Mouse (Mus musculus) c-Kit-positive CD71-positive TER-119-negative erythroid progenitor cells, embryonic 14.5 days (primary cell): ENCODE measurements around the gene Sugp1.
"Not testable (repeated sequence)": the region's sequence is repeated elsewhere in the genome, so short reads cannot be mapped to it uniquely, and the experiment has no call there.

Source experiments
- DNase-seq: peaks from one replicate; pipeline ENCODE4 v3.0.0-alpha.2; 2013; ENCODE audit warnings: low read depth

The Sugp1 gene

DNA sequence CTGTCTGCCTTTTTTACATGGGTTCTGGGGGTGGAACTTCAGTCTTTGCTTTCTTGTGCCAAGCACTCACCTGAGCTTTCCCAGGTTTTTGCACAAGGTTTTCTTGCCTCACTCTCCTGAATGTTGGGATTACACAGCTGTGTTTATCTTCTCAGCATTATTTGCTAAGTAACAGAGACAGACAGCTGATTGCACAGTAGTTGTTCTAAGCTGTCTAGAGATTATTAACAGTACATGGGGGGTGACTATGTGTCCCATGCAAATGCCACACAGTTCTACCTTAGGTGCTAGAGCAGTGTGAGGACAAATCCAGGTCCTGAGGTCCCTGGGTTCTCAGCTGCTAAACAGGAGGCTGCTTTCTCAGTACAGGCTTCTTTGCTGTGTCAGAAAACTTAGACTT, 7.0 kb downstream of the Sugp1 start:
- DNase-seq: no peak

DNA sequence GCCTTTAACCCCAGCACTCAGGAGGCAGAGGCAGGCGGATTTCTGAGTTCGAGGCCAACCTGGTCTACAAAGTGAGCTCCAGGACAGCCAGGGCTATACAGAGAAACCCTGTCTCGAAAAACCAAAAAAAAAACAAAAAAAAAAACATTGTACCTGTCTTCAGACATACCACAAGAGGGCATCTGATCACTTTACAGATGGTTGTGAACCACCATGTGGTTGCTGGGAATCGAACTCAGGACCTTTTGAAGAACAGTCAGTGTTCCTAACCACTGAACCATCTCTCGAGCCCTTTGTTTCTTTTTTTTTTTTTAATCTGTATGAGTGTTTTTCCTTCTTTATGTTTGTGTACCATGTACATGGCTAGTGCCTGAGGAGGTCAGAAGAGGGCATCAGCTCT, 7.8 kb downstream of the Sugp1 start:
- DNase-seq: not testable (repeated sequence)

DNA sequence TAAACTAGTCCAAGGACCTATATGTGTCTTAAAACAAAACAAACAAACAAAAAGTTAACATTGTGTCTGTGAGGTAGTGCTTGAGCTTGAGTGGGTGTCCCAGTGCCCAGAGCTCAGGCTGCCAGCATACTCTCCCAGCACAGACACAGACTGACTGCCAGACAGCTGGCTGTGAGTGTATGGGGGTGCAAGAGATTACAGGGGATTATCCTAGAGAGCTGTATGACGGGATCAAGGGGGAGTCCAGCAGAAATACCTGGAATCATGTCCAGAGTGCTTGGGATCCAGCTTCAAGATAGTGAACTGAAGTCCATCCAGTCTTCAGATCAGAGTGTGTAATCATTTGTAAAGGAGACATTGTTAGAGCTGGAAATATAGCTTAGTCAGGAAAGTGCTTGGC, 15.1 kb downstream of the Sugp1 start:
- no peak for DNase-seq

DNA sequence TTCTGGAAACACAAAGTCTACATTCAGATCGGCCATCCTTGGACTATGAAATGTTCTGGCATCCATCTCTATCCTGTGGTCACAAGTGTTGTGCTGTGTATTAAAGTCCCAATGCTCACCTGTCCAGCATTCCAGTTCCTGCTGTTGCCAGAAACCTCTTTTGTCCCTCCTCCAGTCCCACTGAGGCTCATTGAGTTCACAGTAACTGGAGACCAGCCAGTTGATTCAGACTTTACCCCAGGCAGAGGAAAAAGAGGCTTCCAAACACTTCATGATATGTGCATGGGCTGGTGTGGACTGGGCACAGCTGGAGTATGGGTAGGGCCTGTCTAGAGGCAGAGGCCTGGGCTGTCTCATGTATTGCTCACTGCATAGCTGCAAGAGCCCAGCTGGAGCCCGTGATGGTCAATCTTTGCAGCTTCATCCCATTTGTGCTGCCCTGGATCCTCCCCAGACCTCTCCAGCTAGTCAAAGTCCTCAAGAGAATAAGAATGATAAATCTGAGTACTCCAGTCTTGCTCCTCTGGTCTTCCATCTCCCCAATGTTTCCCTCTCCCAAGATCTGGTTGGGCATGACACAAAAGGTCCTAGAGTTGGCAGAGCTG, 29.3 kb downstream of the Sugp1 start:
- no peak for DNase-seq

DNA sequence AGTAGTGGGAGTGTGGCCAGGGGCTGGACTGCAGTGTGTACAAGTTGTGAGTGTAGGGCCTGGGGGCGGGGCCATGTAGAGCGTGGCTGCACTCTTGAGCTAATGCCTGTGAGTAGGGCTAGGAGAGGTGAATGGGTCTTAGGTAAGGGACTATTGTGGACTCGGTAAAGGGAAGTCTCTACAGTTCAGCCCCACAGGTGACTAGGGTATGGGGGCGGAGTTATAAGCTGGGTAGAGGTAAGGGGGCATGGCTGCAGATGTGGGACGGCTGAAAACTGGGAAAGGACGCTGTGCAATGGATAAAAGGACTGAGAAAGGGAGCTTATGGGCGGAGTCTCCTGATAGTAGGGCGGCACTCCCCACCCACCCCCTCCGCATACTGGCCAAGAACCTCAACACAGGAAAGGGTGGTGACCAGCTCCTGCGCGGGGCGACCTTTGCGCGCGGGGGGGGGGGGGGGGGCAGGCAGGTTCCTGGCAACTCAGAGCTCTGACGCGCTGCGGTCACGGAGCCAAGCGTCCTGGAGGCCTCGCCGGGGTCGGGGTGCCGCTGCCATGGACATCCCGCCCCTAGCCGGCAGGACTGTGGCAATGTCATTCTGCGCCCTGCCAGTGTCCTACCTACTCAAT, 29.9 kb downstream of the Sugp1 start, which contains the start of gene Tm6sf2:
TSS of gene Tm6sf2 (plus strand) at position 484 of the 629 bp plus-strand sequence.
- peak; percentile 27 for DNase-seq

DNA sequence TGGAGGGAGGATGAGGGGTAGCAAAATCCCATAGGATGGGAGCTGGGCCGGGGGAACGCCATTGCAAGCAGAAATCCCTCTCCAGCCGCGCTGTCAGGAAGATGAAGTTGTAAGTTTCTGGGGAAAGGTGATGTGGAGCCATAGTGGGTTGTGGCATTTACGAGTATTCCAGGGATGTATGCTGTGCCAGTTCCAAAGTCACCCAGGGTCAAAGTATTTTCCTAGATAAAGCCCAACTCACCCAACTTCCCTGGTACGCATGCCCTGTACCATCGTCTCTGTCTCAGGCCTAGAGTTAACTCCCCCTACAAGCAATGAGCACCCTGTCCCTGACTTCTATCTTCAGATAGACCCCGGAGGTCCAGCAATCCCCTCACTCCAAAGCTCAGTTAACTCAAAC, 30.5 kb downstream of the Sugp1 start:
- no peak for DNase-seq

DNA sequence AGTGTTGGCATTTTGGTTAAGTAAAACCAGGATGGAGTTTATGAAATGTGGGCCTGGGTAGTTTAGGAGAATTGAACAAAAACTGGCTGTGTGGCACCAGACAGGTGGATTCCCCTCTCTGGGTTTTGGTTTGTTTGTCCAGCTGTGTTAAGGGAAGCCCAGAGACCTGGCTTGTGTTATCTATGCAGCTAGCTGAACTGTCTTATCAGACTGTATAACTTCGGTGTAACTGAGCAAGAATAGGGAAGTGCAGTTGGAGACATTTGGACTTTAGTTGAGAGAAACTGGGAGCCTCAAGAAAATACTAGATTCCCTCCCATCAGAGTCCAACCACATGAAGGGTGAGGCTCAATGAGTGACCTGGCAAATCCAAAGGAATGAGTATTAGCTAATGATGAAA, 31.1 kb downstream of the Sugp1 start:
- DNase-seq: no peak

DNA sequence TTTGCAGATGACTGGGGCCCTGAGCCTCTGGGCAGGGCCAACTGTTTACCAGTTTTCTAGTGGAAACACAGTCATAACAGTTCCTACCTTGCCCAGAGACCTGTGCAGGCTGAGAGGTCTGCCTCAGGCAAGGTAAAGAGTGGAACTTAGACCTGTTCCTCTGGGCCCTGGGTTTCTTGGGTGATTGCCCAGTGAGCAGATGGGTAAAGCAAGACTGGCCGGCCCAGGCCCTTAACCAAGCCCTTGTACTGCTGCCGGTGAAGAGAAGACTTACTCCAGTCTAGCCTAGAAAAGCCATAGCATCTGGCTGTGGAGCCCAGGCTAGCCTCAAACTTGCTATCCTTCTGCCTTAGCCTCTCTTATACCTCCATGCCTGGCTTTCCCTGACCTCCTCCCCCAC, 39.4 kb downstream of the Sugp1 start:
- DNase-seq: no peak

DNA sequence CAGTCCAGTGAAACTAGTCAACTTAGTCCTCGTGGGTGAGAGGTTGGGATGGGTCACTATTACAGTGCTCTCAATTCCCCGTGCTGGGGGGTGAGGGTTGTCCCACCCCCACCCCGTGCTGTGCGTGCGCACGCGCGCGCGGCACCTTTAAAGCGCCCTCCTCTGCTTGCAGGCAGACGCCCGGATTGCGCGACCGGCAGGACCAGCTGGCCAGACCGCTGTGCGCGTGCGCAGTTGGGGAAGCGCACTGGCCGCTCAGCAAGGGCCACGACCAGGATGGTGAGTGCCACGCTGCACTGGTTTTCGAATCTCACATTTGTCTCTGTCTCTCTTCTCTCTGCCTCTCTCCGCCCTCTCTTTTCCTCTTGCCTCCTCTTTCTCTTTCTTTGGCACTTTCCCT, 40.7 kb downstream of the Sugp1 start, which contains the start of gene Hapln4:
TSS of gene Hapln4 (plus strand) at position 173 of the 400 bp plus-strand sequence.
- DNase-seq: no peak

DNA sequence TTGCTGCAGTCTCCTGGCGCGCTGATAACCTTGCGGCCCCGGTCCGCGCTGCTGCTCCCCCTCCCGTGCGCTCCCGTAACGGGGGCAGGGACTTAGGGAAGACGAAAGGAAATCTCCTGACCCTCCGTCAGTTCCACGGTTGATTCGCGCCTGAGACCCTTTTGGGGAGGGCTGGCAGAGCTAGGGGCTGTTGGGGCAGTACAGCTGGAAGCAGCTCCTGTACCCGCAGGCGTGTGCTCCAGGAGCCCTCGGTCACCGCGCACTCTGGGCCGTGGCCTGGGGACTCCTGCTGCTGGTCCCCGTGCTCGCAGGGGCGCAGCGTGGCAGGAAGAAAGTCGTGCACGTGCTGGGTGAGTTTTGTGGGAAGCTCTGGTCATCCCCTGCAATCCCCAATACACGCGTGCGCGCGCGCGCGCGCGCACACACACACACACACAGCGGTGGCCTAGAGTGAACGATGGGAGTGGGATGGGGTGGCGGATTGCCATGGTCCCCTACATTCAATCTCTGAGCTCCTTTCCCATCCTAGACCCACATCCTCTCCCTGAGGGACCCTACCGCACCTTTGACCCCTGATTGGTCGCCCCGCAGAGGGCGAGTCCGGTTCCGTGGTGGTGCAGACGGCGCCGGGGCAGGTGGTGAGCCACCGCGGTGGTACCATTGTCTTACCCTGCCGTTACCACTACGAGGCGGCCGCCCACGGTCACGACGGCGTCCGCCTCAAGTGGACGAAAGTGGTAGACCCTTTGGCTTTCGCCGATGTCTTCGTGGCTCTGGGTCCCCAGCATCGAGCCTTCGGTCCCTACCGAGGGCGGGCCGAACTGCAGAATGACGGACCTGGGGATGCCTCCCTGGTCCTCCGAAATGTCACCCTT, 41.8 kb downstream of the Sugp1 start:
- no peak for DNase-seq

DNA sequence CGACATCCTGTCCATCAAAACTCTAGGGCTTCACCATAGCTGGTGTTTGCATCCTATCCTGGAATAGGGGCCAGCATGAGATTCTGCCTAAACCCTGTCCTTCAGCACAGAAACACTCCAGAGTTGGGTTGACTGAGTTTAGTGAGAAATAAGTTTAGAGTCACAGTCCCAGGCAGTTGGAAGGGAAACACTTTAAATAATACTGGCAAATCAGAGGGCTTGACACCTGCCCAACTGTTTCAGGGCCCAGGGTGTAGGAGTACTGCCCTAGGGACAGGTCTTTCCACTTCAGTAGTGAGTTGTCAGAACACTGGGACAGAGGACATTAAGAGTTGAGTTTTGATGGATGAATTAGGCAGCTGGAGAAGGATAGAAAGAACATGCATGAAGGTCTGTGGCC, 43.5 kb downstream of the Sugp1 start:
- DNase-seq: no peak

DNA sequence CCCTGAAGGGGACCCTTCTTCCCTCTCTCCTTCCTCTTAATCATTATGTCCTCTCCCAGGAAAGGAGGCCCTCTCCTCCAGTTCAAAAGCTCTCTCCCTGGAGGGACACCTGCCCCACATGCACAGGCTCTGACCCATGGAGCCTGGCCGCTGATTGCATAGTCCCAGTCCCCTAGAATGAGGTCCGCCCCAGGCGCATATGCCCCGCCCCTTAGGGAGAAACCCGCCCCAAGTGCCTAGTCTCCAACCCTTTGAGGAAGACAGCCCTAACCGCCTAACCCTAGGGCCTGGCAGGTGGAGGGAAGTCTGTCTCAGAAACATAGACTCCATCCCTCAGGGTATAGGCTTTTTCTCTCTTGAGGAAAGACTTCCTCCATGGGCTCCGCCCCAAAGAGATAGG, 44.6 kb downstream of the Sugp1 start:
- no peak for DNase-seq

DNA sequence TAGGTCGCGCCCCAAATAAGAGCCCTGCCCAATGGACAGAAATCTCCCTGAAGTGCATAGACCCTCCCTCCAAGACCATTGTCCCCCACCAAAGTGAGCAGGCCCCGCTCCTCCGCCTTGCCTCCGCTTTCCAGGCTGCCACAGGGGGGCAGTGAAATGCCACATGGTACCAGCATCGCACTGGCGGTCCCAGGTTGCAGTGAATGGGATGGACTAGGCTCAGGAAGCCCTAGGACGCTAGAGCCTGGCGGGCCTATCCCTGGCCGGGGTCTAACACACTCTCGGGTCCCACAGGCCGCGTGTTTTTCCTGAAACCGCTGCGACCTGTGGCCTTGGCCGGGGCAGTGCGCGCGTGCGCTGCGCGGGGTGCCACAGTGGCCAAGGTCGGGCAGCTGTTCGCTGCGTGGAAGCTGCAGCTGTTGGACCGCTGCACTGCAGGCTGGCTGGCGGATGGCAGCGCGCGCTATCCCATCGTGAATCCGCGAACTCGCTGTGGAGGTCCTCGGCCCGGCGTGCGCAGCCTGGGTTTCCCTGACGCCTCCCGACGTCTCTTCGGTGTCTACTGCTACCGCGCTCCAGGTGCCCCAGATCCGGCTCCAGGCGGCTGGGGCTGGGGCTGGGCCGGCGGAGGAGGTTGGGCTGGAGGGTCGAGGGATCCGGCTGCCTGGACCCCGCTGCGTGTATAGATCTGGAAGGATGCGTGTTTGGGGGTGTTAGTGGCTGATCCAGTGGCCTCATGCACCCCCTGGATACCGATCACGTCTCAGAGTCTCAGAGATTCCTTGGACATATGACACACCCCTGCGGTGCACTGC, 45.4 kb downstream of the Sugp1 start:
- no peak for DNase-seq

DNA sequence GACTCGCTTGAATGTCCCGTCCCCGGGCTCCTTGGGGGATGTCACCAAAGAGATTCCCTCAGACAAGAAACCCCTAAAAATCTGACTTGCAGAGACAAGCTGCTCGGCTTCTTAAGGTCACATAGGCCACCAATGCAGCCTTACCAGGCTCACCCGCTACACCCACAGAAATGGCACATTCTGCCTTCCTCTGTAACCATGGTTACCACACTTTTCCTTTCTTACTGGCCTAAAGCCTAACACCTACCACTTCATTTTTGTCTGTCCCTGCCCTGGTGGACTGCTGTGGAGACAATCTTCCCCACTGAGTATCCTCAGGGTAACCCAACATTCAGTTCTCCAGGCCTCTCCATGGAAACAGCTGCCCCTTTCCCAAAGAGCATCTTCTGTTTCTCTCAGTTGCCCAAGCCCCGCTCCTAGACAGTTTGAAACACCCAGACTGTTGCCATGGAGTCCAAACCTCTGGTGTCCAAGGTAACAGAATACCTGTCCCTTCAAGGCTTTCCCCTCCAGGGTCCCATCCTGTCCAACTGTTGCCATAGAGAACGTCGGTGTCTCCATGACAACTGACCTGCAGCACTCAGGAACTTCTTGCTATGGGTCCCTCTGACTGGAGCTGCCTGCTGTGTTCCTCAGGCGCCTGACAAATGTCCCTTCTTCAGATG, 46.8 kb downstream of the Sugp1 start:
- no peak for DNase-seq

DNA sequence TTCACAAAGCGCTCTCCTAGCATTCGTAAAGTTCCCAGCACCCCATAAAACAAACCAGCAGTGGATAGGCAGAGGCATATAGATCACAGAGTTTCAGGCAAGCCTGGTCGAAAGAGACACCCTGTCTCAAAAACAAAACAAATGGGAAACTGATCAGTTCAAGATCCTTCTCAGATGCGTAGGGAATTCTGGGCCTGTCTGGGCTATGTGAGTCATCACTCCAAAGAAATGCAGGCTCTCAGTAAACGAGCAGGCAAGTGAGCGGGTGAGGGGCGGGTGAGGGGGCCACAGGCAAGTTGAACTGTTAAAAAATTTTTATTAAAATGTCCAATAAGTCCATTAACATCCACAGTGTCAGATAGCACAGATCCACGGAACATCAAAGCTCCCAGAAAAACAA, 50.2 kb downstream of the Sugp1 start:
- no peak for DNase-seq

DNA sequence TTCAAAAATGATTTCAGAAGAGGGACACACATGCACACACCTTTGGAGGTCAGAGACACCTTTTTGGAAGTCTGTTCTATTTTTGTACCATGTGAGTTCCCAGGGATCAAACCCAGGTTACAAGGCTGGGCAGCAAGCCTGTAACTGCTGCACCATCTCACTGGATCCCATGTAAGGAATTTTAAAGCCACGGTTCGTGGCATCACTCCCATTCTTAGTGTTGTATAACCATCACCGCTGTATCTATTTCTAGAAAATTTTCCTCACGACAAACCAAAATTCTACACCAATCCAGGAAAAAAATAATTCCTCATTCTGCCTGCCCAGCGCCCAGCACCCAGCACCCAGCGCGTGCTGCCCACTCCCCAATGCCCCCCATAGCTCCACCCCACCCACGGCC, 56.7 kb downstream of the Sugp1 start:
- DNase-seq: no peak

DNA sequence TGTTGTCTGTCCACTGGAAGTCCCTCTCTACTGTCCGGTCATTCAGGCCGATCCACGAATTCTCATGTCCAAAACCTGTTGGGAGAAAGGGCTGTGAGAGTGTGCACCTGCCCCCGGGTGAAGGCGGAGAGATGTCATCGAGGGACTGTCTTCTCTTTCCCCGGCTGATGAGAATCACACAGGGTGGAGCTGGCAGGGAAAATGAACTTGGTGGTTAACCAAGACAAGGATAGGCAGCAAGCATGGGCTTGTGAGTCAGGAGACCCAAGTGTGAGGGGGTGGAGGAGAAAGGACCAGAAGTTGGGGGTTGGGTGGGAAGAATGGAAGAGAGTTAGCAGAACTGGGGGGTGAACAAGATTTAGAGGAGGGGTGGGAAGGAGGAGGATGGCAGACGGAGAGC, 57.6 kb downstream of the Sugp1 start:
- no peak for DNase-seq

DNA sequence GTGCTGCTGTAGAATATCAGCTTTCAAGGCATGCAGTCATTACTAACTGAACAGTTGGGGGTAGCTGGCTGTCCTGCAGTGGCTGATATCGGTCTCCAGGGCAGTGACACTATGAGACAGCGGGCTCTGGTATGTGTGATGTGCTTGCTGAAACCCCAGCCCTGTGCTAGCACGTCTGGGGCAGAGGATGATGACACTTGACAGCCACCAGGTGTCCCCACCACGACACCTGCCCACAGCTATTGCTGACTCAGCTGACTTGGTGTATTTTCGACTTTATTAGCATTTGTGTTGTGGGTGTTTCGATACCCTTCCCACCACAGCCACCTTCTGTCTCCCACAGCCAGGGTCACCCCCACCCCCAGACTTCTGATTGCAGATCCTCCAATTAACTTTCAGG, 61.9 kb downstream of the Sugp1 start:
- DNase-seq: peak; percentile 30

DNA sequence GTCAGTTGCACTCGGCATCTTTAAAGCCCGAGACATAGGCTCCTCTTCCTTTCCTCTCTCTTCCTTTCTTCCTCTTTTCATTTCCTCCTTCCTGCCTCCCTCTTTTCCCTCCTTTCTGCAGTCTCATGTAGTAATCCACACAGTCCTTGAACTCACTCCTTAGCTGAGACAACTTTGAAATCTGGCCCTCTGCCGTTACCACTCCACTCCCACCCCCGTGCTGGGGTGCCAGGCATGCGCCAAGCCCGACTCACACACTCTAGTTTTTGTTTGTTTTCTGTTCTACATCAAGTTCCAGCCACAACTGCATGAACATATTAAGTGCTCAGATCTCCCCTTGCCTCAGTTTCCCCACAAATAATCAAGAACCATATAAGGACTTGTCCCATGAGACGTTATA, 62.3 kb downstream of the Sugp1 start:
- no peak for DNase-seq

DNA sequence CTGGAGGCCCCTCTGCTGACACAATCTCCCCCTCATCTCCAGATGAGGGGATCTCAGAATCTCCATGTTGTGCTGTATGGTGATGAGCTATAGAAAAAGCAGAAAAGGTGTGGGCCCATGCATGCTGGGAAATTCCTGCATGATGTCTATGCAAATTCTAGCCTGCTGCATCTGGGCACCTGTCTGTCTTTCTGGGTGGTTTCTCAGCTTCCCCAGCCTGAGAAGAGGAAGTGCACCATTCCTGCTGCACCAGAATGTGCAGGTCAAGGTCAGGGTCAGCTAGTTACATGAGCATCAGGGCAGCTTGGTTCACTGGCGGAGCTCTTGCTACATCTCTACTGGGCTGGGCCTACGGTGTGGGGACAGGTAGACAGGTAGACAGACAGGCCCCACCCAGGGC, 67.8 kb downstream of the Sugp1 start:
- DNase-seq: no peak

DNA sequence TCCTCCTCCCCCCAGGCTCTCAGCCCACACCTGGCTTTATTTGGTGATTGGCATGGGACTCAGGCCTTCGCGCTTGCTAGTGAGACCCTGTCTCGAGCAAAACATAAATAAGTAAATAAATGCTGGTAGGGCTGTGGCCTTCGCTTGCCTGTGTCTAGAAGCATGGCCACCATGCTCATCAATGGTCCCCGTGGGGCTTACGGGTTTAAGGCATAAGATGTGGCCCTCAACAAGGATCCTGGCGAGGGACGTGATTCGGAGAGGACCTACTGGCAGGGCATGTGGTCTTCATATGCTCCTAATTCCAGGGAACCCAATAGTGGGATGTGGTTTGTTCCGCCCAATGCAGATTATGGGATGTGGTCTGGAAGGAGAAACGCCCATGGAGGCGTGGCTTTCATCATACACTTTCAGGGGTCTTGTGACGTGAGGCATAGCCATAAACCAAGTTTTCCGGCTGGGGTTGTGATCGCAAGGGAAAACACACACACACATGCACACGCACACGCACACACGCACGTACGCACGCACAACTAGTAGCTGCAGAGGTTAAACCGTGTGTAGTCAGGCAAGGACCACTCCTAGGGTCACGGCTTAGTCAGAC, 68.7 kb downstream of the Sugp1 start:
- DNase-seq: no peak
